Mouse (Mus musculus): ENCODE data around the gene Cyb5r2.
A peak's percentile ranks its signal among the peaks of the same experiment; 100 is the strongest.

The Cyb5r2 gene

DNA sequence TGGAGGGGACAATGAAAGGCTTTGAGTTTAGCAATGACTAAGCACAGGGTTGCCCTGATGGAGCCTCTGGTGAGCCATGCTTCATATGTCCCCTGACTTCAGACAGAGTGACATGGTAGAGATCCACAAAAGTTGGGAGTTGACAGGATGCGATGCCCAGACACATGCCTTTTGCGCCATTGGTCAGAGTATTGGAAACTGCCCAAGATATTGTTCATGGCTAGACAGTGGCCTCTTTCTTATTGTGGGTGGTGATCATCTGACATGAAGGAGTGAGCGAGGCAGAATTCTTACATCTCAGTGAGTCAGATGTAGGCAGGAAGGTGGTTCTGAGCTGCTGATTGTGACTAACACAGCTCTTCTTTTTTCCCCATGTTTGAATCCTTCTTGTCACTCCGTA, 35.3 kb downstream of the Cyb5r2 start:
- no peak for DNase-seq (ENCODE audit: low spot score)

DNA sequence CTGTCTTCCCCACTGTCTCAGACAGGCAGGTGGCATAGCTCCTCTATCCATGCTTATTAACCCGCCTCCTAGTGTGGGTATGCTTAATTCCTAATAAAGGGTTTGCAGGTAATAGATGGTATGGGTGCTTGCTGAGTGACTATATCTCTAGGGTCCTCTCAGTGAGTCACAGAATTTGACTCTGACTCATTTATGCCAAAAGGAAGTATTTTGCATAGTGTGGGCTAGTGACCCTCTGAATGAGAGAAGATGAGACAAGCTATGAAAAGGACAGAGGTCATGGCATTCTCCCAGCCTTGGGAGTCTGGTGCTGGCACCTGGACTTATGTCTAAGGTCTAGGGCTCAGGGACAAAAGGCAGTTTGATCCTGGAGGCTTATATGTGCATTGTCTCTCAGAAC, 37.1 kb downstream of the Cyb5r2 start:
- DNase-seq (ENCODE audit: low spot score) = no peak

DNA sequence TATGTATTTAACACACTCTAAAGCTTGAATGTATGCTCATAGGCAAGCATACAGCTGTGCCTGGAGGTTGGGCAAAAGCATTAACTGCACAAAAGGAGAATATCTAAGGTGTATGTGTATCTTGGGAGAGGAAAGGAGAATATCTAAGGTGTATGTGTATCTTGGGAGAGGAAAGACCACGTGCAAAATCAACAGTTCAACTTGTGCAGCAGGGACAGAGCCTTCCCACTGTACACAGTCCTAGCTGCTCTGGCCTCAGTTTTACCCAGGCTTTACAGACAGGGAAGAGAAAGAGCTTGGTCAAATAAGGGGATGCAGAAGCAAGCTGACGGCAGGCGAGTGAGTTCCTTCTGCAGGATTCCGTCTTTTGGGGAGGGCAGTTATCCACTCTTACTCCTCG, 43.8 kb downstream of the Cyb5r2 start:
- no peak for DNase-seq (ENCODE audit: low spot score)

DNA sequence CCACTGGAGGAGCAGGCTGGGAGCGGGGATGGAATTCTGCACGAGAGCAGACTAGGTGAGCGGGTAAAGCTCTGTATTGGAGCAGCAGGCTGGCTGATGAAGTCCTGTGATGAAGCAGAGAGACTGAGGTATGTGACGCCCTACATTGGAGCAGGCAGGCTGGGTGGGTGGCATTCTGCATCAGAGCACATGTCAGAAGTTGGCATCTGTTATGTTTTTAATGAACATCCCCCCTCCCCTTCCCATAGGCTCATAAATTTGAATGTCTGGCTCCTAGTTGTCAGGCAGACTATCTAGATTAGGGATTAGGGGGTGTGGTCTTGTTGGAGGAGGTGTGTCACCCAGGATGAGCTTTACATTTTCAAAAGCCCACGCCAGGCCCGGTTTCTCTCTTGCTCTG, 45.1 kb downstream of the Cyb5r2 start:
- no peak for DNase-seq (ENCODE audit: low spot score)

DNA sequence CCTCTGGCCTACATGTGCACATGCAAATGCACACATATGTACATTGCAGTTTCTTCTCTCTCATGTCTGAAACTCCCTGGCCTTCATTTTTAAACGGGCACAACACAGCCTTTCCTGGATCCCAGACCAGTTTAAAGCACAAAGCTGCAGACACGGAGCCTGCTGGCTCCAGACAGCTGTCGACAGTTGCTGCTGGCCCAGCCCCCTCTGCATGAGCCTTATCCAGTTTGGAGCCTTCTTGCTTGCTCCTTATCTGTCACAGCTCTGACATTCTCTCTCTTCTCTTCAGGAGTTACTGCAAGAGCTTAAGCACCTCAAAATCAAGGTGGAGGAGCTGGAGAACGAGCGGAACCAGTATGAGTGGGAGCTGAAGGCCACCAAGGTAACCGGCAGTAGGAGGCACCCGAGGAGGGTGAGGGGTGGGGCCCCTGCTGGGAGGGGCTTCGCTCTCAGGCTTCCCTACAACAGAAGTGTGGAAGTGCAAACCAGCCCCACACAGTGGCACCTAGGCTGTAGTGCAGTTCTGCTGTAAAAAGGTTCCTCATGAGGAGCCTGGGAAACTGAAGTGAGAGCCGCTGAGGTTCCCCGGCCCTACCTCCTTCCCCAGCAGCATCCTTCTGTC, 49.2 kb downstream of the Cyb5r2 start:
- peak; percentile 84 for DNase-seq (ENCODE audit: low spot score)

DNA sequence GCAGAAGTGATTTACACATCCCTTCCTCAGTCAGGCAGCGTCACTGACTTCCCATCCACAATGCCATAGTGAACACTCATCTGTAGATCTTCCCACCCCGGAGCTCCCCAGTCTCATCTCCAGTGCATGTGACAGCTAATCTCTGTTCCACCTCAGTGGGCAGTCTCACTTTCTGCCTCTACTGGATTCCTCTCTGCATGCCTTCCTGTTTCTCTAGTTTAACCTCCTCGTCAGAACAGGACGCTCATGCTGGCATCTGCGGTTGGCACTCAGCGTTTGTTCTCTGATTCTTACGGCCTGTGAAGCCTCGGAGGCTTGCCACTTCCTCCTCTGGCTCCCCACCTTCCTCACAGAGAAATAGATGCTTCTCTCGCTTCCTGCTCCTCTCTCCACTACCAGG, 50.2 kb downstream of the Cyb5r2 start:
- DNase-seq (ENCODE audit: low spot score) = no peak

DNA sequence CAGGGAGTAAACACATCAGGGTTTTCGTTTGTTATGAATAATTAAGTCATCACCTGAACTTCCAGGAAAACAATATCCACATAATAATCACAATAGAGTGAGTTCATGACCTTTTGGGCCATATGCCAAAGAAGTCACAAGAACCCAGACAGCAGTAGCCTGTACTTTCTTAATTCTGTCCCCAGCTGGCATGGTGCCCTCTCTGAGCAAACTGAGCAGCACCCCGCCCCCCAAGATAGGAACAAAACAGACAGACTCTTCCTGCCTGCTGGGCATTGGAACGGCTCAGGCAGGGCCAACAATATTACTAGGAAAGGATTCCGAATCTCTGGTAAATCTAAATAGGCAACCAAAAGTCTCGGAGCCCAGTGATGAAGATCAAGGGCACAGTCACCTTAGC, 51.9 kb downstream of the Cyb5r2 start:
- no peak for DNase-seq (ENCODE audit: low spot score)

DNA sequence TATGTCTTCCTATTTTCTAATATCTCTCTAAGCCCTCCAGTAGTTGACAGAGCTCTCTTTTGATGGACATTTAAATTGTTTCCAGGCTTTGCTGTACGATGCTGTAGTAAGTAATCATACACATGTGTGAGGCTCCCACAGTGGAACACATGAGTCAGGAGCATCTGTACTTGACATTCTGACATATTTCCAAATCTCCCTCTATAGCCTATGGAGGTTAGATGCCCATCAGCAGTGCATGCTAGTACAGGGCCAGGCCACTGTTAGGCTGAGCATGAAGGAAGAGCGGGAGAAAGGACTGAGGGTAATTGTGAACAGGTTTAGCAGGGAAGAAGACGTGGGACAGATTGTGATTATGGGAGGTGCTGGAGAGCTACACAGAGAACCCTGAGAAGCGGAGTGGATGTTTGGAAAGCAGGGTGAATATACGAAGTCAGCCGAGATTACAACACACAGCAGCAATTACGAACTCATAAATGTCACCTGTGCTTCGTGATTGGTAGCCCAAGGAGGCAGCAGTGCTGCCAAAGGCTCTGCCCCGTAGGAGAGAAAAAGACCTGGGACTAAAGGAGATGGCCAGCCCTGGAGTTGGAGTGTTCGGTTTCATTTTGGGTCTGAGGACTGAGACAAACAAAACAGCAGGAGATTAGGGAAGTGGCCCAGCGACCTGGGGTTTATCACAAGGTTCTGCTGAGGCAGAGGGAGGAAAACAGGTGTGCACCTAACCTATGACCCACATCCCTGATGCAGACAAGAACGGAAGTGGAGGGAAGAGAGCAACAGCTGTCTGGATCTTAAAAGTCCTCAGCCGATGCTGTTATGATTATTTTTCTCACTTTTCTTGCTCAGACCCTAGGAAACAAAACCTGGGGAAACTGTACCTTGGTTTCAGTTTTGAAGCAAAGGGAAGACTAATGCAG, 55.1 kb downstream of the Cyb5r2 start:
- DNase-seq (ENCODE audit: low spot score) = no peak

DNA sequence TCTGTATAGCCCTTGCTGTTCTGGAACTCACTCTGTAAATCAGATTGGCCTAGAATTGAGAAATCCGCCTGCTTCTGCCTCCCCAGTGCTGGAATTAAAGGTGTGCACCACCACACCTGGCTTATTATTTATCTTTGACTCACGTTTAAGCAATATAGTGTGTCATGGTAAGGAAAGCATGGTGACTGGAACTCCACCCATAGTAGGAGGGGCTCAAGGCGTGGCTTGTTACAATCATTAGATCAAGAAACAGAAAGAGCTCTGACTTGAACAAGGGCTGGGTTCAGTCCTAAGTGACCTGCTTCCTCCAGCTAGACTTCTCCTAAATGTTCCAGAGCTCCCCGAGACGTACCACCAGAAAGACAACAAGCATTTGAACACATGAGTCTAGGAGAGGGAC, 57.2 kb downstream of the Cyb5r2 start:
- DNase-seq (ENCODE audit: low spot score) = no peak

DNA sequence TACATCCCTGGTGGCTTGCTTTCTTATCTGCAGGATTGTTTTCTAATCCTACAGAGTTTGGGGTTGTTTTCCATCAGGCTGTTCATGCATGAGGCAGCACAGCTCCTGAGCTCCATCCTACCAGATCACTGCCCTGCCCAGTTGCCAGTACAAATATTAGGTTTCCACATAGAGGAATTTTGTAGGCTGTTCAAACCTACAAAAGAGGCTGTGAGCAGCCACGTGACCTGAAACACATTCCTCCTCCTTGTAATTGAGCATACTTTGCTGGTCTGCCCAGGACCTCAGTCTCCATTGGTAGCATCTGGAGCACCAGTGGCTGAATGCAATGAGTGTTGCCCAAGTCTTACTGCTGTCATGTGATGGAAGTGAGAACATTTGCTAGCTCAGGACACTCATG, 57.9 kb downstream of the Cyb5r2 start:
- no peak for DNase-seq (ENCODE audit: low spot score)
